Mouse (Mus musculus) cerebellum, adult (tissue): ENCODE results near the gene Zfp967.
"Not testable (repeated sequence)": the region's sequence is repeated elsewhere in the genome, so short reads cannot be mapped to it uniquely, and the experiment has no call there.

Source experiments
- ATAC-seq: cut with Nextera tagmentation; 2 replicates; pipeline ENCODE4 v1.9.2; 2017; ENCODE audit warnings: mild to moderate bottlenecking, moderate library complexity, mixed read lengths; ENCODE audit not compliant: insufficient number of reproducible peaks, low FRiP score, low TSS enrichment

Gene Zfp967

DNA sequence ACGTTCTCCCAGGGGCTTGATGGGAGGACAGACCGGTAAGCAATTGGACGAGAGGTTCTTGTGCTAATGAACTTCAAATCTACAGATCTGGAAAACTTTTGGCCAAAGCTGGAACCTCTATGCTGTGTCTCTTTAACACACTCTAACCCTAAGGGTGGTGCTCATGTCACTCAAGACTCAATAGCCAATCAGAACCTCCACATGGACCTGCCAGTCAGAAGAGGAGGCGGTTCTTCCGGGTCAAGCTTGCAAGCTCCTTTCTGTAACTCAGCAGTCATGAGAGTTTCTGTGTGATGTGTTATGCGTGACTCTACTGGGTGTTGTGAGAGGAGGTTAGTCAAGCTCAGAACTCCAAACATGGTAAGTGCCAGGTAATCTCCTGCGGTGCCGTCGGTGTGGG, at the start of gene Zfp967:
Zfp967 (plus strand) TSS at position 301 of the 400 bp plus-strand sequence.
- not testable (repeated sequence) for ATAC-seq

DNA sequence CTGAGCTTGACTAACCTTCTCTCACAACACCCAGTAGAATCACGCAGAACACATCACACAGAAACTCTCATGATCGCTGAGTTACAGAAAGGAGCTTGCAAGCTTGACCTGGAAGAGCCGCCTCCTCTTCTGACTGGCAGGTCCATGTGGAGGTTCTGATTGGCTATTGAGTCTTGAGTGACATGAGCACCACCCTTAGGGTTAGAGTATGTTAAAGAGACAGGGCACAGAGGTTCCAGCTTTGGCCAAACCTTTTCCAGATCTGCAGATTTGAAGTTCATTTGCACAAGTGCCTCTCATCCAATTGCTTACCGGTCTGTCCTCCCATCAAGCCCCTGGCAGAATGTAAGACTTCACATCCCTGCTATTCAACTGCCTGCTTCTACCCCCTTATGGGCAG, 34.2 kb upstream of the Zfp967 start, which contains the start of gene Gm14434:
Gm14434 (minus strand) TSS at position 101 of the 400 bp plus-strand sequence.
- not testable (repeated sequence) for ATAC-seq
